Mouse (Mus musculus): ENCODE data around the gene Mcrip1. TPM values are rescaled to one million over a fixed set of nuclear protein-coding genes. Genes with fewer than 3 reads are reported as not detected.
"Not testable (repeated sequence)": the region's sequence is repeated elsewhere in the genome, so short reads cannot be mapped to it uniquely, and the experiment has no call there.

Mcrip1 gene
- polyA plus RNA-seq, 1 experiment from 2014 or later: 219 TPM

GRCm38 (mm10) chr11:120518027-120518426 lies 31.5 kb downstream of the Mcrip1 start:
- Histone ChIP-seq H3K9ac (no peak overlapping the region), H3K27me3 (0 out of 2 replicates have a peak, but pooled peaks cover 4% of the 10 kb centered on the region), H3K4me3 (no peak overlapping the region), H3K9me3 (replicated peaks) (no peaks in the 10 kb centered on the region), H3K4me2 (replicated peaks) (no peak overlapping the region), H3K36me3 (no peaks in the 10 kb centered on the region), H3K27ac (no peak overlapping the region), H3K4me1 (peaks cover 5% of the 10 kb centered on the region)
- no peak for ATAC-seq (ENCODE audit: low FRiP score)
- 67% methylated on average over 6 of the region's 6 CpGs for WGBS

DNA sequence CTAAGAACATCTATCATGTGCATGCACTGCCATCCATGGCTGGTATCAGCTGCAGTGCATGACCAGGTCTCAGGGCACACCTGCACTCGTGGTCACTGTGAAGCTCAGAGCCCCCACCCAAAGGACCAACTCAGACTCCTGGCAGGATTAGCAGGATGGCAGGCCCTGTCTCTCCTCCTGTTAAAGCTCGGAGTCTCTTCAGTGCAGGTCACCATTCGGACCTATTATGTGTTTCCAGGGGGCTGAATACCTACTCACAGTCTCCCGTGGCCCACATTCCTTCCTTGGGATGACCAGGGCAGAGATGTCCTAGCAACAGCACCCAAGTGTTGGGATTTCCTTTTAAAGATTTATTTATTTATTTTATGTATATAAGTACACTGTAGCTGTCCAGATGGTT lies 32.4 kb downstream of the Mcrip1 start:
- Histone ChIP-seq H3K27me3 (0 out of 2 replicates have a peak, but pooled peaks cover 4% of the 10 kb centered on the region), H3K27ac (no peak overlapping the region), H3K4me3 (no peak overlapping the region), H3K9ac (no peak overlapping the region), H3K4me1 (peaks cover 5% of the 10 kb centered on the region), H3K4me2 (replicated peaks) (no peak overlapping the region), H3K36me3 (no peaks in the 10 kb centered on the region), H3K9me3 (replicated peaks) (no peaks in the 10 kb centered on the region)
- no peak for ATAC-seq (ENCODE audit: low FRiP score)
- 83% methylated on average over 4 of the region's 4 CpGs for WGBS

- peaks cover 8% of the 10 kb centered on the region for H3K4me1 ChIP-seq
- no peak overlapping the region for H3K4me3 ChIP-seq
- no peak overlapping the region for H3K9ac ChIP-seq
- H3K27ac ChIP-seq: no peak overlapping the region
- H3K4me2 ChIP-seq (replicated peaks): no peak overlapping the region
- no peaks in the 10 kb centered on the region for H3K36me3 ChIP-seq
- no peaks in the 10 kb centered on the region for H3K9me3 ChIP-seq (replicated peaks)
- peaks cover 8% of the 10 kb centered on the region; the same call in 1 of the 2 replicates for H3K27me3 ChIP-seq
- ATAC-seq (ENCODE audit: low FRiP score): 0 out of 2 replicates have a peak, but pooled peaks have one; percentile 38
- WGBS: 17% methylated on average over 17 of the region's 17 CpGs
Observed at GRCm38 (mm10) chr11:120515611-120516010, 33.9 kb downstream of the Mcrip1 start.

DNA sequence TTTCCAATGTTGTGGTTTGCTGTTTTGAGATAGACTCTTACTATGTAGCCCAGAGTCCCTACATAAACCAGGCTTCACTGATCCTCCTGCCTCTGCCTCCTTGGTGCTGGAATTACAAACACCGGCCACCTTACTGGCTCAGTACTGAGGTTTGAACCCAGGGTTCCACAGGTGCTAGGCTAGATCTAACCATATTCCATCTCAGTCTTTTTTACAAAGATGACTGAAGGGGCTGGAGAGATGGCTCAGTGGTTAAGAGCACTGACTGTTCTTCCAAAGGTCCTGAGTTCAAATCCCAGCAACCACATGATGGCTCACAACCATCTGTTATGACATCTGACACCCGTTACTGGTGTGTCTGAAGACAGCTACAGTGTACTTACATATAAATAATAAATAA lies 35.3 kb downstream of the Mcrip1 start:
- H3K9ac ChIP-seq; H3K36me3 ChIP-seq; H3K9me3 ChIP-seq (replicated peaks); ATAC-seq (ENCODE audit: low FRiP score); H3K4me2 ChIP-seq (replicated peaks); H3K27ac ChIP-seq; H3K4me1 ChIP-seq; H3K27me3 ChIP-seq; H3K4me3 ChIP-seq: not testable (repeated sequence)
- 94% methylated on average over 2 of the region's 2 CpGs for WGBS

DNA sequence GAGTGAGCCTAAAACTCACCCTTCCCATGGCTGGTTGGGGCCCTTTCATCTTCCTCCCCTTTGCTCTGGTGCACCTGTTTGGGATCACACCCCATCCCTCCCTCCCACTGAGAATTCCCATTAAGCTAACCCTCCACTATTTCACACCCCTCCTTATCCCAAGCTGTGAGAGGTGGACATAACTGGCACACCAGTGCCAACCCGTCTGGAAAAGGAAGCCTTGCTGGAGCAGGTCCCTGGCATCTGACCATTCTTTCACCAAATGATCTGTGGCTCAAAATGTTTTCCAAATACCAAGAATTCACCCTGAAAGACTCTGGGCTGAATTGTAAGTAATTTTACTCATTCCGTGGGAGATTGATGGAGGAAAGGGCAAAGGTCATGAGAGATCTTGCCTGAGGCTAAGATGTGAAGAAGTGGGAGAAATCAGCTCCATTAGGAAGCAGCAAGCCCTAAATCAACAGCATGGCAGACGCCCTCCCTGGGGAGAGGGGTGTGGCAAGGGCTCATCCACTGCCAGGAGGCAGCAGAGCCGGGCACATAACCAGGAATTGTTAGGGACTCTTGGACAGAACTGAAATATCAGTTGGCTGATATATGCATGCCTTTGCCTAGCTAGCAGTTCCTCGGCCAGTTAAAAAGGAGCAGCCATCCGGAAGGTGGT lies 36.6 kb downstream of the Mcrip1 start:
- peaks cover 8% of the 10 kb centered on the region; the same call in 1 of the 2 replicates for H3K27me3 ChIP-seq

GRCm38 (mm10) chr11:120510375-120511030 lies 39.0 kb downstream of the Mcrip1 start:
- Histone ChIP-seq H3K27ac (no peak overlapping the region), H3K4me1 (peaks cover 6% of the 10 kb centered on the region; the same call in 1 of the 2 replicates), H3K9me3 (replicated peaks) (no peaks in the 10 kb centered on the region), H3K36me3 (no peaks in the 10 kb centered on the region), H3K27me3 (peaks cover 4% of the 10 kb centered on the region; the same call in 1 of the 2 replicates), H3K4me2 (replicated peaks) (peak overlapping the region; percentile 42), H3K4me3 (no peak overlapping the region), H3K9ac (no peak overlapping the region)
- 8% methylated on average over 16 of the region's 16 CpGs for WGBS
- ATAC-seq (ENCODE audit: low FRiP score): no peak

More for the DNA sequence above, 36.6 kb downstream of the Mcrip1 start:
- WGBS: 32% methylated on average over 6 of the region's 6 CpGs
- Histone ChIP-seq H3K4me1 (peaks cover 7% of the 10 kb centered on the region), H3K4me2 (replicated peaks) (no peak overlapping the region), H3K36me3 (no peaks in the 10 kb centered on the region), H3K4me3 (no peak overlapping the region), H3K9ac (no peak overlapping the region), H3K9me3 (replicated peaks) (no peaks in the 10 kb centered on the region), H3K27ac (no peak overlapping the region)
- ATAC-seq (ENCODE audit: low FRiP score): no peak

GRCm38 (mm10) chr11:120509940-120510339 lies 39.6 kb downstream of the Mcrip1 start:
- no peak for ATAC-seq (ENCODE audit: low FRiP score)
- Histone ChIP-seq H3K4me3 (no peak overlapping the region), H3K9ac (no peak overlapping the region), H3K4me2 (replicated peaks) (no peak overlapping the region), H3K27ac (no peak overlapping the region), H3K4me1 (peaks cover 6% of the 10 kb centered on the region; the same call in 1 of the 2 replicates), H3K36me3 (no peaks in the 10 kb centered on the region), H3K9me3 (replicated peaks) (no peaks in the 10 kb centered on the region), H3K27me3 (peaks cover 4% of the 10 kb centered on the region; the same call in 1 of the 2 replicates)
- 46% methylated on average over 4 of the region's 4 CpGs for WGBS

DNA sequence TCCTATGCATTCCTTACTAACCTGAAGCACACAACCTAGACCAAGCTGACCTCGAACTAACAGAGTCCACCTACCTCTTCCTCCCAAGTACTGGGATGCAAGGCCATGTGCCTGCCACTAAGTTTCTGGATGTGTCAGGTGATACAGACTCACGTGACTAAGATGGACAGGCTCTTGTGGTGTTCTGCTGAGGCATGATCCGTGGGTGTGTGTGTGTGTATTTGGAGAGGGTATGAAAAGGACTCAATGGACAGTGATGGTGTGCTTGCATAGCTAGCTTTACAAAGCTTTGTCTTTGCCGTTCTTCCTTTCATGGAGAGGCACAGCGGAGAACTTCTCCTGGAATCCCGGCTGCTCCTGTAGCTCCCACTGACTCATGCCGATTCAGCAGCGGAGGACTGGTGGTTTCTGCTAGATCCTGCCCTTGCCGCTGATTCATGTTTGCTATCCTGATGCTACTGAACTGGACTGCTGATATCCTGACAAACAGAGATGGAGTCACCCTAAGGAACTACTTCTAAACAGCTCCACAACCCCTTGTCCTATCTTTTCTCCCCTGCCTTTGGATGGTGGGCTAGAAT lies 41.1 kb downstream of the Mcrip1 start:
- Histone ChIP-seq H3K9ac (no peak overlapping the region), H3K27ac (no peak overlapping the region), H3K36me3 (no peaks in the 10 kb centered on the region), H3K27me3 (peaks cover 4% of the 10 kb centered on the region; the same call in 1 of the 2 replicates), H3K4me1 (peaks cover 6% of the 10 kb centered on the region; the same call in 1 of the 2 replicates), H3K9me3 (replicated peaks) (no peaks in the 10 kb centered on the region), H3K4me3 (no peak overlapping the region), H3K4me2 (replicated peaks) (no peak overlapping the region)
- 84% methylated on average over 9 of the region's 9 CpGs for WGBS
- no peak for ATAC-seq (ENCODE audit: low FRiP score)

- no peaks in the 10 kb centered on the region for H3K9me3 ChIP-seq (replicated peaks)
- no peaks in the 10 kb centered on the region for H3K36me3 ChIP-seq
- H3K27ac ChIP-seq: no peak overlapping the region
- peaks cover 4% of the 10 kb centered on the region; the same call in 1 of the 2 replicates for H3K27me3 ChIP-seq
- no peak overlapping the region for H3K4me3 ChIP-seq
- 77% methylated on average over 13 of the region's 13 CpGs for WGBS
- no peak overlapping the region for H3K4me2 ChIP-seq (replicated peaks)
- H3K4me1 ChIP-seq: 0 out of 2 replicates have a peak, but pooled peaks cover 4% of the 10 kb centered on the region
- H3K9ac ChIP-seq: no peak overlapping the region
- no peak for ATAC-seq (ENCODE audit: low FRiP score)
Observed at GRCm38 (mm10) chr11:120507611-120508289, 41.8 kb downstream of the Mcrip1 start.

GRCm38 (mm10) chr11:120506899-120507298 lies 42.6 kb downstream of the Mcrip1 start:
- no peak for ATAC-seq (ENCODE audit: low FRiP score)
- Histone ChIP-seq H3K4me1 (0 out of 2 replicates have a peak, but pooled peaks cover 4% of the 10 kb centered on the region), H3K27me3 (peaks cover 4% of the 10 kb centered on the region; the same call in 1 of the 2 replicates), H3K4me3 (no peak overlapping the region), H3K4me2 (replicated peaks) (no peak overlapping the region), H3K27ac (no peak overlapping the region), H3K36me3 (no peaks in the 10 kb centered on the region), H3K9me3 (replicated peaks) (no peaks in the 10 kb centered on the region), H3K9ac (no peak overlapping the region)
- WGBS: 69% methylated on average over 4 of the region's 4 CpGs

DNA sequence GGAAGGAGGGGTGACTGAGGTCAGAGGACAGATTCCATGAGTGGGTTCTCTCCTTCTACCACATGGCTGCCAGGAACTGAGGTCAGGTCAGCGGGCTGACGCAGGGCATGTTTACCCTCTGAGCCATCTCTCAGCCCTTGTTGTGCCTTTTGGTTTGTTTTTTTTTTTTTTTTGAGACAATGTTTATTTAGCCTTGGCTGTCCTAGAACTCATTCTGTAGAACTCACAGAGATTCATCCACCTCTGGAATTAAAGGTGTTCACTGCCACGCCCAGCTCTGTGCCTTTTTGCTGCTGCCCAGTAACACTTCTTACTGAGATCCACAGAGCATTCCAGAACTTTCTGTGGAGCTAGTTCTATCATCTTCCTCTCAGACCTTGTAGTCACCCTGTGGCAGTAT lies 43.9 kb downstream of the Mcrip1 start:
- Histone ChIP-seq H3K4me2 (replicated peaks) (no peak overlapping the region), H3K9me3 (replicated peaks) (no peaks in the 10 kb centered on the region), H3K27me3 (no peaks in the 10 kb centered on the region), H3K9ac (no peak overlapping the region), H3K4me3 (no peak overlapping the region), H3K36me3 (no peaks in the 10 kb centered on the region), H3K4me1 (0 out of 2 replicates have a peak, but pooled peaks cover 2% of the 10 kb centered on the region), H3K27ac (no peak overlapping the region)
- 83% methylated on average over 3 of the region's 3 CpGs for WGBS
- no peak for ATAC-seq (ENCODE audit: low FRiP score)

DNA sequence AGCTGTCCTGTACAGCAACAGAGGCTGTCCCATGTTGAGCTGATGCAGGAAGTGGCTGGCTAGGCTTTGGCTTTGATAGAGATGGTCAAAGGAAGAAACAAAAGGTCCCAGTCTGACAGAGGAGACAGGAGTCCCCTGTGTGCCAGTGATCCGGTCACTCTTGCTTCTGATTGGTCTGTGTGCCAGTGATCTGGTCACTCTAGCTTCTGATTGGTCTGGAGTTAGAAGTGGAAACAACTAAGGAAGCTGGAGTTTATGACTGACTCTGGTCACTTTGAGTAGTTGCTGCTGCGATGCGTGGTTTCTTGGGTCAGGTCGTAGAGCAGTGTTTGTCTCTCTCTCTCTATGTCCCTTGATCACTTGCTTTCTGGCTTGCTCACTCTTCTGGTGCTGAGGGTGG lies 47.8 kb downstream of the Mcrip1 start:
- ATAC-seq (ENCODE audit: low FRiP score): no peak
- no peak overlapping the region for H3K4me2 ChIP-seq (replicated peaks)
- no peak overlapping the region for H3K9ac ChIP-seq
- peaks cover 28% of the 10 kb centered on the region for H3K36me3 ChIP-seq
- no peak overlapping the region for H3K27ac ChIP-seq
- 88% methylated on average over 4 of the region's 4 CpGs for WGBS
- H3K27me3 ChIP-seq: no peaks in the 10 kb centered on the region
- no peaks in the 10 kb centered on the region for H3K4me1 ChIP-seq
- no peak overlapping the region for H3K4me3 ChIP-seq
- H3K9me3 ChIP-seq (replicated peaks): no peaks in the 10 kb centered on the region

Measured in hindbrain, embryonic 12.5 days (tissue).